Mouse (Mus musculus) limb, embryonic 14.5 days (tissue): ENCODE data around the gene Hinfp. TPM values are rescaled to one million over a fixed set of nuclear protein-coding genes. Genes with fewer than 3 reads are reported as not detected.

Experiments
- ATAC-seq: fragments of 200-750 bp; cut with Nextera tagmentation; 2 replicates; pipeline ENCODE4 v1.8.0; 2017; ENCODE audit warnings: low read depth, moderate number of reproducible peaks, moderate TSS enrichment; ENCODE audit not compliant: low FRiP score
- DNase-seq: peaks from one replicate; pipeline ENCODE4 v3.0.0-alpha.2; 2015; ENCODE audit warnings: low spot score
- H3K27ac ChIP-seq: fragments of 300-500 bp; sonication (generic); replicated peaks from 2 replicates; pipeline ENCODE4 v1.5.1; 2014; ENCODE audit warnings: low read depth, mild to moderate bottlenecking, low read length, moderate library complexity, mixed read lengths
- H3K27me3 ChIP-seq: fragments of 300-500 bp; sonication (generic); 2 replicates; pipeline ENCODE4 v1.6.1; 2014; ENCODE audit warnings: low read length, mixed read lengths; ENCODE audit not compliant: control insufficient read depth, insufficient read depth
- H3K36me3 ChIP-seq: fragments of 300-500 bp; sonication (generic); 2 replicates; pipeline ENCODE4 v1.6.1; 2014; ENCODE audit warnings: mild to moderate bottlenecking, low read length, moderate library complexity, mixed read lengths; ENCODE audit not compliant: control insufficient read depth, insufficient read depth
- H3K4me1 ChIP-seq: fragments of 300-500 bp; sonication (generic); 2 replicates; pipeline ENCODE4 v1.6.1; 2014; ENCODE audit warnings: antibody characterized with exemption, low read length, mixed read lengths; ENCODE audit not compliant: control insufficient read depth, insufficient read depth
- H3K4me2 ChIP-seq: fragments of 300-500 bp; sonication (generic); replicated peaks from 2 replicates; pipeline ENCODE4 v1.6.1; 2014; ENCODE audit warnings: low read depth, mild to moderate bottlenecking, low read length, moderate library complexity; ENCODE audit not compliant: severe bottlenecking
- H3K4me3 ChIP-seq: fragments of 300-500 bp; sonication (generic); replicated peaks from 2 replicates; pipeline ENCODE4 v1.5.1; 2014; ENCODE audit warnings: low read length
- H3K9ac ChIP-seq: fragments of 300-500 bp; sonication (generic); 2 replicates; pipeline ENCODE4 v1.6.1; 2014; ENCODE audit warnings: mild to moderate bottlenecking, low read depth, low read length, moderate library complexity; ENCODE audit not compliant: severe bottlenecking
- H3K9me3 ChIP-seq: fragments of 300-500 bp; sonication (generic); 2 replicates; pipeline ENCODE4 v1.6.1; 2016; ENCODE audit warnings: low read length; ENCODE audit not compliant: control insufficient read depth
- POLR2A ChIP-seq: fragments of 200-500 bp; IDR thresholded peaks from 2 replicates; pipeline ENCODE4 v1.8.0; 2012; ENCODE audit warnings: inconsistent platforms, mild to moderate bottlenecking, moderate library complexity, borderline replicate concordance; ENCODE audit not compliant: insufficient read depth, insufficient read length; ENCODE audit errors: extremely low read depth
- WGBS: fragments of 180-500 bp; shearing (Covaris S2); extraction: QIAGEN DNeasy Blood & Tissue Kit; methylation state at CpG from one replicate; pipeline ENCODE4 v1.1.7; 2014; 5-methylcytosine and 5-hydroxymethylcytosine counted together
- polyA plus RNA-seq, 2 experiments: library from polyadenylated mRNA; depleted of rRNA in 1 of 2; stranded (reverse) in 1 of 2; unstranded in 1 of 2; fragments of >200 nt; fragmentation: Nextera tagmentation in 1 of 2; extraction: Ambion mirVana in 1 of 2; gene quantifications; 2 replicates each; pipeline versions ENCODE4 v1.2.1 to v1.2.3; 2012 to 2014

The Hinfp gene
- polyA plus RNA-seq, 2 experiments: 18.0 to 39.4 TPM

GRCm38 (mm10) chr9:44347621-44348020, 42.1 kb upstream of the Hinfp start:
- Histone ChIP-seq H3K4me1 (peaks cover 4% of the 10 kb centered on the region), H3K36me3 (peaks cover 63% of the 10 kb centered on the region), H3K4me2 (no peak overlapping the region), H3K27ac (no peak overlapping the region), H3K27me3 (no peaks in the 10 kb centered on the region), H3K9ac (no peak overlapping the region), H3K4me3 (no peak overlapping the region), H3K9me3 (no peaks in the 10 kb centered on the region)
- no peak for ATAC-seq
- DNase-seq: no peak
- 83% methylated on average over 4 of the region's 4 CpGs for WGBS
- no peak for TF ChIP-seq POLR2A

- Histone ChIP-seq H3K9me3 (no peaks in the 10 kb centered on the region), H3K4me1 (peaks cover 4% of the 10 kb centered on the region), H3K9ac (no peak overlapping the region), H3K27me3 (no peaks in the 10 kb centered on the region), H3K36me3 (peaks cover 59% of the 10 kb centered on the region), H3K4me2 (no peak overlapping the region), H3K4me3 (no peak overlapping the region), H3K27ac (no peak overlapping the region)
- DNase-seq (no peak), ATAC-seq (no peak)
- 90% methylated on average over 9 of the region's 9 CpGs for WGBS
- TF ChIP-seq POLR2A: no peak
Observed at GRCm38 (mm10) chr9:44347166-44347565, 41.7 kb upstream of the Hinfp start.

- Histone ChIP-seq H3K27me3 (no peaks in the 10 kb centered on the region), H3K9me3 (no peaks in the 10 kb centered on the region), H3K4me3 (no peak overlapping the region), H3K9ac (no peak overlapping the region), H3K36me3 (peaks cover 53% of the 10 kb centered on the region), H3K27ac (no peak overlapping the region), H3K4me2 (no peak overlapping the region), H3K4me1 (peaks cover 4% of the 10 kb centered on the region)
- ATAC-seq (no peak), DNase-seq (no peak)
- no peak for TF ChIP-seq POLR2A
- 89% methylated on average over 6 of the region's 6 CpGs for WGBS
Observed at GRCm38 (mm10) chr9:44345570-44346433, 40.3 kb upstream of the Hinfp start.

GRCm38 (mm10) chr9:44343781-44344421, 38.4 kb upstream of the Hinfp start, which contains the start of gene Hmbs:
Gene Hmbs (minus strand): TSS chr9:44344228.
- peak within 1 kb of the TSS; percentile 83 for H3K4me3 ChIP-seq
- TF ChIP-seq POLR2A: peak; percentile 52; the same call in 1 of the 2 replicates
- peak within 1 kb of the TSS; percentile 66 for H3K4me2 ChIP-seq
- peaks cover 4% of the 10 kb centered on the region for H3K4me1 ChIP-seq
- ATAC-seq: peak; percentile 96
- peaks cover 42% of the 10 kb centered on the region for H3K36me3 ChIP-seq
- H3K27ac ChIP-seq: peak within 1 kb of the TSS; percentile 92
- WGBS: 0% methylated on average over 26 of the region's 39 CpGs
- no peaks in the 10 kb centered on the region for H3K27me3 ChIP-seq
- DNase-seq: peak; percentile 94
- peak within 1 kb of the TSS; percentile 83 for H3K9ac ChIP-seq
- no peaks in the 10 kb centered on the region for H3K9me3 ChIP-seq

- Histone ChIP-seq H3K4me1 (peaks cover 4% of the 10 kb centered on the region), H3K4me2 (peak overlapping the region; percentile 66), H3K9me3 (no peaks in the 10 kb centered on the region), H3K27ac (peak overlapping the region; percentile 92), H3K9ac (peak overlapping the region; percentile 83), H3K36me3 (peaks cover 40% of the 10 kb centered on the region), H3K27me3 (no peaks in the 10 kb centered on the region), H3K4me3 (peak overlapping the region; percentile 83)
- 4% methylated on average over 6 of the region's 6 CpGs for WGBS
- DNase-seq (no peak), ATAC-seq (no peak)
- TF ChIP-seq POLR2A: no peak
Observed at GRCm38 (mm10) chr9:44343290-44343689, 37.8 kb upstream of the Hinfp start.
